Mouse (Mus musculus) limb, embryonic 12.5 days (tissue): ENCODE measurements around the gene Krt14. TPM values are rescaled to one million over a fixed set of nuclear protein-coding genes. Genes with fewer than 3 reads are reported as not detected.

Source experiments
- ATAC-seq: fragments of 200-750 bp; cut with Nextera tagmentation; 2 replicates; pipeline ENCODE4 v1.8.0; 2017; ENCODE audit warnings: low read depth, moderate TSS enrichment; ENCODE audit not compliant: insufficient number of reproducible peaks, insufficient read depth, low FRiP score, low TSS enrichment
- H3K27ac ChIP-seq: fragments of 300-500 bp; sonication (generic); 2 replicates; pipeline ENCODE4 v1.5.1; 2016; ENCODE audit warnings: mild to moderate bottlenecking, moderate library complexity
- H3K27me3 ChIP-seq: fragments of 300-500 bp; sonication (generic); 2 replicates; pipeline ENCODE4 v1.6.1; 2016; ENCODE audit warnings: mild to moderate bottlenecking, moderate library complexity
- H3K36me3 ChIP-seq: fragments of 300-500 bp; sonication (generic); 2 replicates; pipeline ENCODE4 v1.6.1; 2016; ENCODE audit warnings: mild to moderate bottlenecking, moderate library complexity
- H3K4me1 ChIP-seq: fragments of 300-500 bp; sonication (generic); replicated peaks from 2 replicates; pipeline ENCODE4 v1.6.1; 2016
- H3K4me2 ChIP-seq: fragments of 300-500 bp; sonication (generic); 2 replicates; pipeline ENCODE4 v1.6.1; 2016; ENCODE audit warnings: mild to moderate bottlenecking, moderate library complexity
- H3K4me3 ChIP-seq: fragments of 300-500 bp; sonication (generic); replicated peaks from 2 replicates; pipeline ENCODE4 v1.5.1; 2016; ENCODE audit warnings: mild to moderate bottlenecking
- H3K9ac ChIP-seq: fragments of 300-500 bp; sonication (generic); replicated peaks from 2 replicates; pipeline ENCODE4 v1.6.1; 2016; ENCODE audit warnings: mild to moderate bottlenecking, moderate library complexity
- H3K9me3 ChIP-seq: fragments of 300-500 bp; sonication (generic); 2 replicates; pipeline ENCODE4 v1.6.1; 2016; ENCODE audit warnings: mild to moderate bottlenecking, moderate library complexity
- WGBS: fragments of 180-500 bp; shearing (Covaris S2); methylation state at CpG from one replicate; pipeline ENCODE4 v1.1.7; 2016; 5-methylcytosine and 5-hydroxymethylcytosine counted together
- polyA plus RNA-seq: library from polyadenylated mRNA; unstranded; fragments of >200 nt; fragmentation: Nextera tagmentation; extraction: Ambion mirVana; gene quantifications from 2 replicates; pipeline ENCODE4 v1.2.1, GENCODE M21; 2016

The Krt14 gene
- polyA plus RNA-seq, 1 experiment from 2014 or later: 144 TPM

GRCm38 (mm10) chr11:100164392-100164791 lies 43.0 kb downstream of the Krt14 start:
- no peak overlapping the region for H3K4me3 ChIP-seq
- ATAC-seq: no peak
- H3K27me3 ChIP-seq: no peaks in the 10 kb centered on the region
- no peak overlapping the region for H3K4me2 ChIP-seq
- 43% methylated on average over 7 of the region's 7 CpGs for WGBS
- H3K4me1 ChIP-seq: peaks cover 7% of the 10 kb centered on the region; the same call in 1 of the 2 replicates
- no peak overlapping the region for H3K9ac ChIP-seq
- H3K9me3 ChIP-seq: no peaks in the 10 kb centered on the region
- 0 out of 2 replicates have a peak overlapping the region, but pooled peaks have one; percentile 20 for H3K27ac ChIP-seq
- no peaks in the 10 kb centered on the region for H3K36me3 ChIP-seq

- no peak overlapping the region for H3K27ac ChIP-seq
- no peak overlapping the region for H3K4me2 ChIP-seq
- 51% methylated on average over 6 of the region's 6 CpGs for WGBS
- no peaks in the 10 kb centered on the region for H3K36me3 ChIP-seq
- no peak overlapping the region for H3K9ac ChIP-seq
- ATAC-seq: no peak
- no peaks in the 10 kb centered on the region for H3K27me3 ChIP-seq
- 0 out of 2 replicates have a peak, but pooled peaks cover 5% of the 10 kb centered on the region for H3K4me1 ChIP-seq
- no peaks in the 10 kb centered on the region for H3K9me3 ChIP-seq
- H3K4me3 ChIP-seq: no peak overlapping the region
Measured at GRCm38 (mm10) chr11:100157908-100158477, 49.4 kb downstream of the Krt14 start.

- H3K4me2 ChIP-seq: no peak overlapping the region
- no peak for ATAC-seq
- H3K36me3 ChIP-seq: no peaks in the 10 kb centered on the region
- WGBS: 72% methylated on average over 3 of the region's 3 CpGs
- H3K4me1 ChIP-seq: 0 out of 2 replicates have a peak, but pooled peaks cover 5% of the 10 kb centered on the region
- H3K27me3 ChIP-seq: no peaks in the 10 kb centered on the region
- no peak overlapping the region for H3K27ac ChIP-seq
- H3K4me3 ChIP-seq: no peak overlapping the region
- H3K9me3 ChIP-seq: no peaks in the 10 kb centered on the region
- H3K9ac ChIP-seq: no peak overlapping the region
Measured at GRCm38 (mm10) chr11:100157331-100157730, 50.0 kb downstream of the Krt14 start.

GRCm38 (mm10) chr11:100155497-100156255 lies 51.7 kb downstream of the Krt14 start:
- Histone ChIP-seq H3K27ac (no peak overlapping the region), H3K9me3 (no peaks in the 10 kb centered on the region), H3K27me3 (no peaks in the 10 kb centered on the region), H3K4me3 (no peak overlapping the region), H3K9ac (no peak overlapping the region), H3K36me3 (no peaks in the 10 kb centered on the region), H3K4me1 (0 out of 2 replicates have a peak, but pooled peaks cover 5% of the 10 kb centered on the region), H3K4me2 (no peak overlapping the region)
- WGBS: 64% methylated on average over 8 of the region's 8 CpGs
- ATAC-seq: no peak

Other genes with a start within 250 kb of the Krt14 start
- not detected in 2 replicates for gene Krtap29-1, start 228.5 kb downstream of the Krt14 start, polyA plus RNA-seq
- not detected in 2 replicates for gene Krtap16-1, start 221.0 kb downstream of the Krt14 start, polyA plus RNA-seq
- gene Krtap17-1, start 213.6 kb downstream of the Krt14 start, polyA plus RNA-seq: 1.4 and 1.9 TPM in 2 replicates
- gene Krt33a, start 191.3 kb downstream of the Krt14 start, polyA plus RNA-seq: not detected in 2 replicates
- gene Krt33b, start 177.7 kb downstream of the Krt14 start, polyA plus RNA-seq: 0.18 and 0.27 TPM in 2 replicates
- not detected in 2 replicates for gene Krt34, start 166.0 kb downstream of the Krt14 start, polyA plus RNA-seq
- gene Krt31, start 157.0 kb downstream of the Krt14 start, polyA plus RNA-seq: not detected in 2 replicates
- gene Krt32, start 119.3 kb downstream of the Krt14 start, polyA plus RNA-seq: not detected in 2 replicates
- gene Krt35, start 111.3 kb downstream of the Krt14 start, polyA plus RNA-seq: 0.28 and 0.70 TPM in 2 replicates
- 0.13 and 0.16 TPM in 2 replicates for gene Krt36, start 101.9 kb downstream of the Krt14 start, polyA plus RNA-seq
- gene Krt13, start 86.0 kb downstream of the Krt14 start, polyA plus RNA-seq: not detected in 2 replicates
- gene Krt15, start 71.6 kb downstream of the Krt14 start, polyA plus RNA-seq: 42.4 and 61.2 TPM in 2 replicates
- gene Krt19, start 58.9 kb downstream of the Krt14 start, polyA plus RNA-seq: 8.4 and 8.7 TPM in 2 replicates
- gene Krt9, start 14.3 kb downstream of the Krt14 start, polyA plus RNA-seq: not detected in 2 replicates
- not detected in 2 replicates for gene Krt16, start 41.4 kb upstream of the Krt14 start, polyA plus RNA-seq
- 41.6 and 47.9 TPM in 2 replicates for gene Krt17, start 53.5 kb upstream of the Krt14 start, polyA plus RNA-seq
- not detected in 2 replicates for gene Krt42, start 62.3 kb upstream of the Krt14 start, polyA plus RNA-seq
- gene Eif1, start 112.3 kb upstream of the Krt14 start, polyA plus RNA-seq: 1,407 and 1,429 TPM in 2 replicates
- gene Gast, start 126.9 kb upstream of the Krt14 start, polyA plus RNA-seq: not detected in 2 replicates
- 1.5 and 2.1 TPM in 2 replicates for gene Hap1, start 148.6 kb upstream of the Krt14 start, polyA plus RNA-seq
- gene Jup, start 190.2 kb upstream of the Krt14 start, polyA plus RNA-seq: 44.1 and 49.3 TPM in 2 replicates
- gene P3h4, start 207.3 kb upstream of the Krt14 start, polyA plus RNA-seq: 54.3 and 58.3 TPM in 2 replicates
- gene Fkbp10, start 208.1 kb upstream of the Krt14 start, polyA plus RNA-seq: 101 and 118 TPM in 2 replicates
- 173 and 183 TPM in 2 replicates for gene Nt5c3b, start 234.3 kb upstream of the Krt14 start, polyA plus RNA-seq
- gene Klhl10, start 234.4 kb upstream of the Krt14 start, polyA plus RNA-seq: 1.0 and 1.1 TPM in 2 replicates